Mouse (Mus musculus): ENCODE results near the gene Slc52a3.

DNA sequence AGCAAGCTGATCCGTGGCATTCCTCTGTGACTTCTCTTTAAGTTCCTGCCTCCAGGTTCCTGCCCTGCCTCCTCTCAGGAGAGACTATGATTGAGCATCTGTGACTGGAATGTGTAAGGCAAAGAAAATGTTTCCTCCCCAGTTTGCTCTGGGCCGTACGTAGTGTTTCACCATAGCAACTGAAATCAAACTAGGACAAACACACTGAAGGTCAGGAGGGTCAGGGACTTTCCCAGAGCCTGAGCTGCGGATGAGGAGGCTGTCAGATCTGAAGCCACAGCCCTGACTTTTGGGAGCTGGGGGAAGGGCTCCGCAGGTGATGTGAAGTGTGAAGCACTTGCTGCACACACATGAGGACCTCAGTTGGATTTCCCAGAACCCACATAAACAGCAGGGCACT lies 37.0 kb upstream of the Slc52a3 start:
- TF ChIP-seq CTCF (IDR thresholded peaks at IDR 0.05; ENCODE audit: borderline replicate concordance, insufficient read depth, low read length) = no peak
- TF ChIP-seq POLR2A (IDR thresholded peaks at IDR 0.05; ENCODE audit: low read depth, low read length) = no peak

Data from embryonic fibroblast, embryonic 13.5 days (primary cell).